Mouse (Mus musculus) E14TG2a.4 (cell line): ENCODE results near the gene Slc39a11.

Experiments
- H3K27me3 ChIP-seq: 2 replicates; pipeline ENCODE4 v1.6.1; 2014; ENCODE audit warnings: low read length, control low read depth; ENCODE audit not compliant: insufficient read depth
- H3K36me3 ChIP-seq: 2 replicates; pipeline ENCODE4 v1.6.1; 2014; ENCODE audit warnings: low read length, control low read depth; ENCODE audit not compliant: insufficient read depth
- H3K4me1 ChIP-seq: replicated peaks from 2 replicates; pipeline ENCODE4 v1.6.1; 2014; ENCODE audit warnings: low read depth, low read length, control low read depth
- H3K4me3 ChIP-seq: replicated peaks from 2 replicates; pipeline ENCODE4 v1.5.1; 2014; ENCODE audit warnings: mild to moderate bottlenecking, low read length
- H3K9me3 ChIP-seq: 2 replicates; pipeline ENCODE4 v1.6.1; 2014; ENCODE audit warnings: low read length, control low read depth
- CTCF ChIP-seq: conservative IDR thresholded peaks from 2 replicates; pipeline ENCODE4 v1.5.1; 2014; ENCODE audit warnings: low read length
- NANOG ChIP-seq: IDR thresholded peaks from 2 replicates; pipeline ENCODE4 v1.6.1; 2014; ENCODE audit warnings: borderline replicate concordance, low read length, mixed read lengths
- POU5F1 ChIP-seq: IDR thresholded peaks from 2 replicates; pipeline ENCODE4 v1.6.1; 2014; ENCODE audit warnings: low read length, borderline replicate concordance

The Slc39a11 gene

GRCm38 (mm10) chr11:113266706-113267105 lies 383.2 kb downstream of the Slc39a11 start:
- Histone ChIP-seq H3K4me3 (no peak overlapping the region), H3K9me3 (no peaks in the 10 kb centered on the region), H3K27me3 (no peaks in the 10 kb centered on the region), H3K36me3 (no peaks in the 10 kb centered on the region), H3K4me1 (no peaks in the 10 kb centered on the region)
- no peak for TF ChIP-seq POU5F1
- TF ChIP-seq CTCF, result no peak
- no peak for TF ChIP-seq NANOG

- no peak overlapping the region for H3K4me3 ChIP-seq
- H3K36me3 ChIP-seq, result no peaks in the 10 kb centered on the region
- H3K27me3 ChIP-seq, result no peaks in the 10 kb centered on the region
- H3K9me3 ChIP-seq, result no peaks in the 10 kb centered on the region
- TF ChIP-seq NANOG (no peak), CTCF (no peak), POU5F1 (no peak)
- no peaks in the 10 kb centered on the region for H3K4me1 ChIP-seq
Observed at GRCm38 (mm10) chr11:113265567-113265966, 384.3 kb downstream of the Slc39a11 start.

GRCm38 (mm10) chr11:113263971-113264370 lies 385.9 kb downstream of the Slc39a11 start:
- Histone ChIP-seq H3K36me3 (no peaks in the 10 kb centered on the region), H3K4me1 (no peaks in the 10 kb centered on the region), H3K27me3 (no peaks in the 10 kb centered on the region), H3K4me3 (no peak overlapping the region), H3K9me3 (no peaks in the 10 kb centered on the region)
- TF ChIP-seq NANOG, result no peak
- no peak for TF ChIP-seq POU5F1
- no peak for TF ChIP-seq CTCF

GRCm38 (mm10) chr11:113262062-113262461 lies 387.8 kb downstream of the Slc39a11 start:
- H3K36me3 ChIP-seq, result no peaks in the 10 kb centered on the region
- no peak overlapping the region for H3K4me3 ChIP-seq
- H3K9me3 ChIP-seq, result no peaks in the 10 kb centered on the region
- TF ChIP-seq POU5F1 (no peak), NANOG (no peak), CTCF (no peak)
- no peaks in the 10 kb centered on the region; the same call in 1 of the 2 replicates for H3K4me1 ChIP-seq
- H3K27me3 ChIP-seq, result no peaks in the 10 kb centered on the region

GRCm38 (mm10) chr11:113261421-113261820 lies 388.5 kb downstream of the Slc39a11 start:
- Histone ChIP-seq H3K4me3 (no peak overlapping the region), H3K4me1 (no peaks in the 10 kb centered on the region; the same call in 1 of the 2 replicates), H3K36me3 (no peaks in the 10 kb centered on the region), H3K9me3 (no peaks in the 10 kb centered on the region), H3K27me3 (no peaks in the 10 kb centered on the region)
- no peak for TF ChIP-seq NANOG
- TF ChIP-seq POU5F1, result no peak
- no peak for TF ChIP-seq CTCF

GRCm38 (mm10) chr11:113259712-113260382 lies 390.0 kb downstream of the Slc39a11 start:
- no peaks in the 10 kb centered on the region for H3K36me3 ChIP-seq
- H3K27me3 ChIP-seq, result no peaks in the 10 kb centered on the region
- no peaks in the 10 kb centered on the region for H3K9me3 ChIP-seq
- no peaks in the 10 kb centered on the region; the same call in 1 of the 2 replicates for H3K4me1 ChIP-seq
- no peak overlapping the region for H3K4me3 ChIP-seq
- TF ChIP-seq POU5F1 (no peak), NANOG (no peak), CTCF (no peak)

- Histone ChIP-seq H3K9me3 (no peaks in the 10 kb centered on the region), H3K36me3 (no peaks in the 10 kb centered on the region), H3K4me1 (no peaks in the 10 kb centered on the region; the same call in 1 of the 2 replicates), H3K4me3 (no peak overlapping the region), H3K27me3 (0 out of 2 replicates have a peak, but pooled peaks cover 2% of the 10 kb centered on the region)
- TF ChIP-seq NANOG (no peak), CTCF (no peak), POU5F1 (no peak)
Observed at GRCm38 (mm10) chr11:113258016-113258415, 391.9 kb downstream of the Slc39a11 start.

- H3K27me3 ChIP-seq, result 0 out of 2 replicates have a peak, but pooled peaks cover 2% of the 10 kb centered on the region
- H3K9me3 ChIP-seq, result no peaks in the 10 kb centered on the region
- H3K36me3 ChIP-seq, result no peaks in the 10 kb centered on the region
- no peaks in the 10 kb centered on the region; the same call in 1 of the 2 replicates for H3K4me1 ChIP-seq
- TF ChIP-seq CTCF (no peak), NANOG (no peak), POU5F1 (no peak)
- H3K4me3 ChIP-seq, result no peak overlapping the region
Observed at GRCm38 (mm10) chr11:113254653-113255052, 395.2 kb downstream of the Slc39a11 start.

GRCm38 (mm10) chr11:113253169-113253568 lies 396.7 kb downstream of the Slc39a11 start:
- Histone ChIP-seq H3K4me3 (no peak overlapping the region), H3K36me3 (no peaks in the 10 kb centered on the region), H3K9me3 (no peaks in the 10 kb centered on the region), H3K4me1 (no peaks in the 10 kb centered on the region; the same call in 1 of the 2 replicates), H3K27me3 (0 out of 2 replicates have a peak, but pooled peaks cover 2% of the 10 kb centered on the region)
- TF ChIP-seq CTCF (no peak), POU5F1 (no peak), NANOG (no peak)
